Mouse (Mus musculus): Measurements from ENCODE around the gene Tnip2.

DNA sequence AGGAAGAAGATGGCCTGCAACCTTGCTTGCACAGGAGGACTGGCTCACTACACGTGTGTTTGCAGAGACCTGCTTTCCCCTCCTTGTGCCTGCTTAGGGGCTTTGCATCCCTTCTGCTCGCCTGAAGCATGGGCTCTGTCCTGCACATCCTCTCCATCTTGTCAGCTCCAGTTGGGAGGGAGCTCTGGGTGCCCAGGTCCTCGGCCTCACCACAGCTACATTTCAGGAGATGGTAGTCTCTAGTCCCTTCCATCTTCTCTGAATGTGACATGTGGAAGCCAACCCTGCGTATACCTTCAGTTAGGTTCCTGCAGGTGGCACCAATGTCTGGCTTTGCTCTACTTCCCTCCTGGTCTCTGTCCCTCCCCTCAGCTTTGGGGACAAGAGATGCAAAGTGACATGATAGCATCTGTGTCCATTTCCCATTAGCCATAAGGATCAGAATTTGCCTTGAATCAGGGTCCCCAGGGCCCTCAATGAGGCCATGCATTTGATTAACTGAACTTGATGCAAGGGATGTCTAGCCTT lies 10.2 kb upstream of the Tnip2 start:
- TF ChIP-seq CTCF (IDR thresholded peaks at IDR 0.05; ENCODE audit: extremely low read depth, insufficient read depth, low read length) (peak; percentile 34; the same call in 1 of the 2 replicates), POLR2A (IDR thresholded peaks at IDR 0.05; ENCODE audit: extremely low read depth, insufficient read depth, low read length) (no peak)

Data from cortical plate, adult 2 months (tissue).